Mouse (Mus musculus) spleen, adult 2 months (tissue): Measurements from ENCODE around the gene 4931409K22Rik.
A peak's percentile ranks its signal among the peaks of the same experiment; 100 is the strongest.

ENCODE experiments used
- CTCF ChIP-seq: fragments of 200-500 bp; IDR thresholded peaks from 2 replicates; pipeline ENCODE4 v1.5.1; 2011; ENCODE audit warnings: mild to moderate bottlenecking, inconsistent platforms; ENCODE audit not compliant: insufficient read depth, insufficient read length, insufficient replicate concordance; ENCODE audit errors: extremely low read depth
- POLR2A ChIP-seq: fragments of 200-500 bp; IDR thresholded peaks from 2 replicates; pipeline ENCODE4 v1.6.1; 2011; ENCODE audit warnings: low read depth, low read length, inconsistent platforms

GRCm38 (mm10) chr5:24586547-24587199 lies 30.1 kb upstream of the 4931409K22Rik start, which contains the start of gene Chpf2:
- TF ChIP-seq POLR2A (peak; percentile 62), CTCF (no peak)
